Mouse (Mus musculus): ENCODE data around the gene Gm28374.

- TF ChIP-seq CTCF (IDR thresholded peaks at IDR 0.05; ENCODE audit: low read depth, low read length) (no peak), POLR2A (IDR thresholded peaks at IDR 0.05; ENCODE audit: extremely low read depth, insufficient read depth, low read length) (no peak)
Measured at GRCm38 (mm10) chr19:6062418-6062817, 19.6 kb downstream of the Gm28374 start.
